Mouse (Mus musculus): ENCODE measurements around the gene Pten. TPM values are rescaled to one million over a fixed set of nuclear protein-coding genes. Genes with fewer than 3 reads are reported as not detected.

Gene Pten
- polyA plus RNA-seq, 1 experiment from 2014 or later, result 10.6 TPM

- peaks cover 4% of the 10 kb centered on the region; the same call in 1 of the 2 replicates for H3K4me1 ChIP-seq (replicated peaks)
- H3K4me2 ChIP-seq, result no peak overlapping the region
- no peaks in the 10 kb centered on the region for H3K36me3 ChIP-seq
- no peak overlapping the region for H3K27ac ChIP-seq (replicated peaks)
- WGBS, result 24% methylated on average over 7 of the region's 7 CpGs
- no peak overlapping the region for H3K4me3 ChIP-seq
- no peak overlapping the region for H3K9ac ChIP-seq
- no peak for ATAC-seq (ENCODE audit: low FRiP score, low read depth)
- H3K27me3 ChIP-seq, result no peaks in the 10 kb centered on the region
- no peaks in the 10 kb centered on the region for H3K9me3 ChIP-seq
Measured at GRCm38 (mm10) chr19:32873904-32874637, 116.8 kb downstream of the Pten start.

Other genes starting within 250 kb of the Pten start
- 1.2 TPM in 2 replicates for gene Papss2, start 161.7 kb upstream of the Pten start, polyA plus RNA-seq (2015; fragmentation: Nextera tagmentation; extraction: Ambion mirVana)
- 109 and 112 TPM in 2 replicates for gene Atad1, start 17.7 kb upstream of the Pten start, polyA plus RNA-seq (2015; fragmentation: Nextera tagmentation; extraction: Ambion mirVana)

Data from hindbrain, embryonic 15.5 days (tissue).